Comparison of ENCODE assay signal across 28 mouse cellular contexts in genomic region chr1:68134450-68134849, GRCm38 (mm10).
A peak's percentile ranks its signal among the peaks of the same experiment; 100 is the strongest.
DNase-seq lines count a peak whose midpoint lies in the region; ATAC-seq and TF ChIP-seq lines count a peak whose summit lies in the region.
"Had no signal": no experiment of that assay in that cellular context is flagged by ENCODE, and none has a peak within 500 bp of the region (broad histone marks: within the 10 kb centered on the region; RNA-seq: fewer than 3 reads in every experiment).

No protein-coding gene starts in this region.

- no peaks in the 10 kb centered on the region for H3K27me3 ChIP-seq in heart, embryonic 10.5 days (ENCODE audit: insufficient read depth, poor library complexity, severe bottlenecking)
- no peaks in the 10 kb centered on the region for H3K27me3 ChIP-seq in liver, embryonic 12.5 days (replicated peaks)
- H3K27me3 ChIP-seq: embryonic facial prominence, embryonic 12.5 days; liver, embryonic 13.5 days; megakaryocyte, embryonic 14.5 days; midbrain, embryonic 13.5 days had no signal

- no peak overlapping the region for H3K9ac ChIP-seq in liver, embryonic 12.5 days
- H3K9ac ChIP-seq: embryonic facial prominence, embryonic 12.5 days; liver, embryonic 13.5 days; midbrain, embryonic 13.5 days had no signal

- no peak for ATAC-seq in liver, embryonic 12.5 days
- ATAC-seq: CD4-positive, CD25-positive, alpha-beta regulatory T cell, adult 4 months; forebrain, embryonic 16.5 days; intestine, embryonic 16.5 days; lung, postnatal 0 days; midbrain, embryonic 13.5 days had no signal

- no peak overlapping the region for H3K4me2 ChIP-seq in liver, embryonic 12.5 days
- H3K4me2 ChIP-seq: embryonic facial prominence, embryonic 12.5 days; liver, embryonic 13.5 days; midbrain, embryonic 13.5 days had no signal

- DNase-seq in cerebellum, adult 9-10 months, result peak; percentile 6
- no peak for DNase-seq in cerebellum, adult 8-10 months
- DNase-seq in heart, adult 18-20 months, result peak; percentile 2 to 19
- no peak for DNase-seq in heart, embryonic 10.5 days (ENCODE audit: low spot score)
- peak; percentile 38 for DNase-seq in brain, embryonic 14.5 days (ENCODE audit: low read depth)
- DNase-seq in frontal cortex, postnatal 25 days (ENCODE audit: low spot score in 2 of 2), result no peak
- DNase-seq: adrenal gland, postnatal 25 days; embryo, embryonic 11 days; gastrocnemius, postnatal 14 days; heart, postnatal 14 days; kidney, adult 8-10 months; kidney, postnatal 4 days; layer of hippocampus, postnatal 36 days; left cerebral cortex, postnatal 4 days; liver, embryonic 13.5 days; lung, adult 18-20 months; lung, postnatal 4 days; right cerebral cortex, postnatal 14 days; thymus, postnatal 4 days had no signal

- H3K36me3 ChIP-seq in heart, embryonic 10.5 days, result no peaks in the 10 kb centered on the region
- no peaks in the 10 kb centered on the region for H3K36me3 ChIP-seq in liver, embryonic 12.5 days
- H3K36me3 ChIP-seq: embryonic facial prominence, embryonic 12.5 days; liver, embryonic 13.5 days; midbrain, embryonic 13.5 days had no signal

- H3K4me1 ChIP-seq in heart, embryonic 10.5 days, result no peaks in the 10 kb centered on the region
- H3K4me1 ChIP-seq in liver, embryonic 12.5 days, result no peaks in the 10 kb centered on the region
- H3K4me1 ChIP-seq: embryonic facial prominence, embryonic 12.5 days; liver, embryonic 13.5 days; megakaryocyte, embryonic 14.5 days; midbrain, embryonic 13.5 days had no signal

- TF ChIP-seq POLR2A in brain, embryonic 14.5 days (IDR thresholded peaks at IDR 0.05; ENCODE audit: borderline replicate concordance, extremely low read depth, insufficient read depth, insufficient read length, poor library complexity, severe bottlenecking), result no peak

- H3K9me3 ChIP-seq in heart, embryonic 10.5 days, result no peaks in the 10 kb centered on the region
- H3K9me3 ChIP-seq in liver, embryonic 12.5 days (replicated peaks), result no peaks in the 10 kb centered on the region
- H3K9me3 ChIP-seq: embryonic facial prominence, embryonic 12.5 days; liver, embryonic 13.5 days; megakaryocyte, embryonic 14.5 days; midbrain, embryonic 13.5 days had no signal

- H3K4me3 ChIP-seq in heart, embryonic 10.5 days, result no peak overlapping the region
- H3K4me3 ChIP-seq in liver, embryonic 12.5 days, result no peak overlapping the region
- H3K4me3 ChIP-seq: embryonic facial prominence, embryonic 12.5 days; liver, embryonic 13.5 days; megakaryocyte, embryonic 14.5 days; midbrain, embryonic 13.5 days had no signal

- no peak for TF ChIP-seq CTCF in brain, embryonic 14.5 days (IDR thresholded peaks at IDR 0.05; ENCODE audit: borderline replicate concordance, extremely low read depth, insufficient read depth, insufficient read length)

- H3K27ac ChIP-seq in heart, embryonic 10.5 days, result no peak overlapping the region
- H3K27ac ChIP-seq in liver, embryonic 12.5 days, result no peak overlapping the region
- H3K27ac ChIP-seq: embryonic facial prominence, embryonic 12.5 days; kidney, postnatal 0 days; liver, embryonic 13.5 days; midbrain, embryonic 13.5 days had no signal

- 95% methylated on average over 2 of the region's 2 CpGs for WGBS in heart, embryonic 10.5 days
- 65% methylated on average over 2 of the region's 2 CpGs for WGBS in liver, embryonic 12.5 days (ENCODE audit: insufficient replicate concordance)

Comparison
In these comparisons a context has a peak if more than half of its experiments do, and no peak if none do; other contexts are left out.
1. DNase-seq: peak in cerebellum, adult 9-10 months (single experiment), heart, adult 18-20 months (2 of 2) and brain, embryonic 14.5 days (single experiment); none in cerebellum, adult 8-10 months (single experiment), heart, embryonic 10.5 days (single experiment) and frontal cortex, postnatal 25 days (0 of 2).